Mouse (Mus musculus) naive thymus-derived CD4-positive, alpha-beta T cell, adult 2 months (primary cell): ENCODE measurements around the gene Sec22c.

Source experiments
- DNase-seq: peaks from one replicate; pipeline ENCODE4 v3.0.0-alpha.2; 2011; ENCODE audit warnings: low read depth

Sec22c gene

GRCm38 (mm10) chr9:121647026-121647425 lies 58.3 kb downstream of the Sec22c start:
- DNase-seq: peak; percentile 66

- DNase-seq: no peak
These were observed 60.4 kb downstream of the Sec22c start for GRCm38 (mm10) chr9:121644855-121645254.

GRCm38 (mm10) chr9:121642401-121643181 lies 62.7 kb downstream of the Sec22c start, which contains the start of gene Vipr1:
TSS of gene Vipr1 (plus strand) at chr9:121642716.
- peak; percentile 95 for DNase-seq

- peak; percentile 84 for DNase-seq
These were observed 63.3 kb downstream of the Sec22c start, which contains the start of gene Lyzl4 for GRCm38 (mm10) chr9:121642001-121642400. TSS of gene Lyzl4 (minus strand) at chr9:121642096.

- DNase-seq: peak; percentile 54
These were observed 63.9 kb downstream of the Sec22c start for GRCm38 (mm10) chr9:121641235-121641915.

- no peak for DNase-seq
These were observed 65.5 kb downstream of the Sec22c start for GRCm38 (mm10) chr9:121639790-121640189.

- no peak for DNase-seq
These were observed 69.3 kb downstream of the Sec22c start for GRCm38 (mm10) chr9:121635835-121636576.

GRCm38 (mm10) chr9:121633306-121633705 lies 72.0 kb downstream of the Sec22c start:
- no peak for DNase-seq

- DNase-seq: no peak
These were observed 72.4 kb downstream of the Sec22c start for GRCm38 (mm10) chr9:121632891-121633290.

GRCm38 (mm10) chr9:121631946-121632345 lies 73.3 kb downstream of the Sec22c start:
- DNase-seq: no peak

GRCm38 (mm10) chr9:121630627-121631026 lies 74.7 kb downstream of the Sec22c start:
- no peak for DNase-seq
